Mouse (Mus musculus) neural tube, embryonic 14.5 days (tissue): ENCODE measurements around the gene Prr5l. TPM values are rescaled to one million over a fixed set of nuclear protein-coding genes. Genes with fewer than 3 reads are reported as not detected.
A peak's percentile ranks its signal among the peaks of the same experiment; 100 is the strongest.

Experiments used
- ATAC-seq: fragments of 200-750 bp; cut with Nextera tagmentation; 2 replicates; pipeline ENCODE4 v1.8.0; 2017; ENCODE audit warnings: low read depth, mild to moderate bottlenecking, moderate TSS enrichment, moderate library complexity
- H3K27ac ChIP-seq: fragments of 300-500 bp; sonication (generic); 2 replicates; pipeline ENCODE4 v1.5.1; 2014; ENCODE audit warnings: low read depth, mild to moderate bottlenecking, control low read depth, low read length, moderate library complexity, mixed read lengths
- H3K27me3 ChIP-seq: fragments of 300-500 bp; sonication (generic); 2 replicates; pipeline ENCODE4 v1.6.1; 2014; ENCODE audit warnings: low read length; ENCODE audit not compliant: control insufficient read depth, insufficient read depth
- H3K36me3 ChIP-seq: fragments of 300-500 bp; sonication (generic); 2 replicates; pipeline ENCODE4 v1.6.1; 2014; ENCODE audit warnings: low read length, mixed read lengths; ENCODE audit not compliant: control insufficient read depth, insufficient read depth
- H3K4me1 ChIP-seq: fragments of 300-500 bp; sonication (generic); 2 replicates; pipeline ENCODE4 v1.6.1; 2014; ENCODE audit warnings: low read length; ENCODE audit not compliant: control insufficient read depth, insufficient read depth
- H3K4me2 ChIP-seq: fragments of 300-500 bp; sonication (generic); 2 replicates; pipeline ENCODE4 v1.6.1; 2014; ENCODE audit warnings: mild to moderate bottlenecking, low read depth, low read length, control low read depth
- H3K4me3 ChIP-seq: fragments of 300-500 bp; sonication (generic); 2 replicates; pipeline ENCODE4 v1.5.1; 2014; ENCODE audit warnings: low read depth, low read length, control low read depth, mixed read lengths
- H3K9ac ChIP-seq: fragments of 300-500 bp; sonication (generic); replicated peaks from 2 replicates; pipeline ENCODE4 v1.6.1; 2014; ENCODE audit warnings: low read depth, mild to moderate bottlenecking, control low read depth, low read length, mixed read lengths
- H3K9me3 ChIP-seq: fragments of 300-500 bp; sonication (generic); 2 replicates; pipeline ENCODE4 v1.6.1; 2016; ENCODE audit warnings: low read length; ENCODE audit not compliant: control insufficient read depth
- WGBS: fragments of 180-500 bp; shearing (Covaris S2); extraction: QIAGEN DNeasy Blood & Tissue Kit; methylation state at CpG from one replicate; pipeline ENCODE4 v1.1.7; 2014; 5-methylcytosine and 5-hydroxymethylcytosine counted together
- polyA plus RNA-seq: library from polyadenylated mRNA; unstranded; fragments of >200 nt; fragmentation: Nextera tagmentation; extraction: Ambion mirVana; gene quantifications from 2 replicates; pipeline ENCODE4 v1.2.1, GENCODE M21; 2014

Prr5l gene
- polyA plus RNA-seq, 1 experiment from 2014 or later = 5.6 TPM

- 82% methylated on average over 5 of the region's 5 CpGs for WGBS
- ATAC-seq = no peak
- H3K36me3 ChIP-seq = no peaks in the 10 kb centered on the region
These were observed 75.1 kb downstream of the Prr5l start for GRCm38 (mm10) chr2:101807756-101808155.

GRCm38 (mm10) chr2:101802240-101802639 is 80.6 kb downstream of the Prr5l start:
- Histone ChIP-seq H3K9ac (no peak overlapping the region), H3K27me3 (peaks cover 1% of the 10 kb centered on the region; the same call in 1 of the 2 replicates), H3K4me2 (no peak overlapping the region), H3K4me3 (no peak overlapping the region), H3K36me3 (no peaks in the 10 kb centered on the region), H3K4me1 (peaks cover under 1% of the 10 kb centered on the region; the same call in 1 of the 2 replicates), H3K27ac (no peak overlapping the region), H3K9me3 (no peaks in the 10 kb centered on the region)
- WGBS = 89% methylated on average over 6 of the region's 6 CpGs
- no peak for ATAC-seq

More at GRCm38 (mm10) chr2:101807756-101808155, 75.1 kb downstream of the Prr5l start:
- H3K4me2 ChIP-seq = no peak overlapping the region
- no peaks in the 10 kb centered on the region for H3K27me3 ChIP-seq
- no peak overlapping the region for H3K27ac ChIP-seq
- H3K9ac ChIP-seq = no peak overlapping the region
- no peak overlapping the region for H3K4me3 ChIP-seq
- H3K9me3 ChIP-seq = no peaks in the 10 kb centered on the region
- no peaks in the 10 kb centered on the region for H3K4me1 ChIP-seq

GRCm38 (mm10) chr2:101797901-101798250 is 85.0 kb downstream of the Prr5l start:
- WGBS = 1% methylated on average over 19 of the region's 19 CpGs
- no peak overlapping the region for H3K9ac ChIP-seq
- peak overlapping the region; percentile 61 for H3K4me2 ChIP-seq
- H3K27me3 ChIP-seq = peaks cover 13% of the 10 kb centered on the region; the same call in 1 of the 2 replicates
- H3K27ac ChIP-seq = no peak overlapping the region
- H3K4me1 ChIP-seq = peaks cover 13% of the 10 kb centered on the region
- H3K9me3 ChIP-seq = no peaks in the 10 kb centered on the region
- no peaks in the 10 kb centered on the region for H3K36me3 ChIP-seq
- no peak for ATAC-seq
- peak overlapping the region; percentile 38 for H3K4me3 ChIP-seq

GRCm38 (mm10) chr2:101797166-101797900 is 85.5 kb downstream of the Prr5l start:
- peak; percentile 68 for ATAC-seq
- Histone ChIP-seq H3K4me3 (peak overlapping the region; percentile 38), H3K4me2 (peak overlapping the region; percentile 61), H3K36me3 (no peaks in the 10 kb centered on the region), H3K9ac (no peak overlapping the region), H3K27ac (no peak overlapping the region), H3K9me3 (no peaks in the 10 kb centered on the region), H3K4me1 (peaks cover 13% of the 10 kb centered on the region), H3K27me3 (peaks cover 13% of the 10 kb centered on the region; the same call in 1 of the 2 replicates)
- under 1% methylated on average over 49 of the region's 49 CpGs for WGBS

- 0 out of 2 replicates have a peak overlapping the region, but pooled peaks have one; percentile 8 for H3K9ac ChIP-seq
- H3K36me3 ChIP-seq = no peaks in the 10 kb centered on the region
- H3K9me3 ChIP-seq = no peaks in the 10 kb centered on the region
- H3K4me2 ChIP-seq = peak overlapping the region; percentile 61
- WGBS = under 1% methylated on average over 55 of the region's 55 CpGs
- H3K4me3 ChIP-seq = peak overlapping the region; percentile 38
- ATAC-seq = peak; percentile 82
- H3K27ac ChIP-seq = no peak overlapping the region
- H3K27me3 ChIP-seq = peaks cover 13% of the 10 kb centered on the region; the same call in 1 of the 2 replicates
- peaks cover 13% of the 10 kb centered on the region for H3K4me1 ChIP-seq
These were observed 86.3 kb downstream of the Prr5l start for GRCm38 (mm10) chr2:101796287-101797115.

- no peak overlapping the region for H3K4me3 ChIP-seq
- ATAC-seq = no peak
- no peak overlapping the region for H3K9ac ChIP-seq
- no peak overlapping the region for H3K27ac ChIP-seq
- no peaks in the 10 kb centered on the region for H3K9me3 ChIP-seq
- H3K27me3 ChIP-seq = peaks cover 11% of the 10 kb centered on the region; the same call in 1 of the 2 replicates
- WGBS = 81% methylated on average over 4 of the region's 4 CpGs
- H3K4me2 ChIP-seq = no peak overlapping the region
- H3K36me3 ChIP-seq = no peaks in the 10 kb centered on the region
- H3K4me1 ChIP-seq = peaks cover 11% of the 10 kb centered on the region
These were observed 90.7 kb downstream of the Prr5l start for GRCm38 (mm10) chr2:101792130-101792529.

- H3K27me3 ChIP-seq = no peaks in the 10 kb centered on the region
- no peak overlapping the region for H3K4me2 ChIP-seq
- H3K4me3 ChIP-seq = no peak overlapping the region
- no peak overlapping the region for H3K9ac ChIP-seq
- no peak overlapping the region for H3K27ac ChIP-seq
- no peaks in the 10 kb centered on the region for H3K36me3 ChIP-seq
- no peak for ATAC-seq
- 54% methylated on average over 5 of the region's 5 CpGs for WGBS
- no peaks in the 10 kb centered on the region for H3K4me1 ChIP-seq
- H3K9me3 ChIP-seq = no peaks in the 10 kb centered on the region
These were observed 99.6 kb downstream of the Prr5l start for GRCm38 (mm10) chr2:101783255-101783654.

GRCm38 (mm10) chr2:101781357-101781777 is 101.5 kb downstream of the Prr5l start:
- Histone ChIP-seq H3K27me3 (no peaks in the 10 kb centered on the region), H3K36me3 (no peaks in the 10 kb centered on the region), H3K4me1 (no peaks in the 10 kb centered on the region), H3K9ac (no peak overlapping the region), H3K4me2 (no peak overlapping the region), H3K4me3 (no peak overlapping the region), H3K27ac (no peak overlapping the region), H3K9me3 (no peaks in the 10 kb centered on the region)
- ATAC-seq = peak; percentile 83
- WGBS = 50% methylated on average over 4 of the region's 4 CpGs

- 96% methylated on average over 6 of the region's 6 CpGs for WGBS
- no peak for ATAC-seq
- H3K4me1 ChIP-seq = no peaks in the 10 kb centered on the region
These were observed 104.7 kb downstream of the Prr5l start for GRCm38 (mm10) chr2:101778080-101778479.

More at GRCm38 (mm10) chr2:101778080-101778479, 104.7 kb downstream of the Prr5l start:
- Histone ChIP-seq H3K27me3 (no peaks in the 10 kb centered on the region), H3K4me3 (no peak overlapping the region), H3K4me2 (no peak overlapping the region), H3K9me3 (no peaks in the 10 kb centered on the region), H3K9ac (no peak overlapping the region), H3K36me3 (no peaks in the 10 kb centered on the region), H3K27ac (no peak overlapping the region)
